ENCODE assay signal across 26 mouse cellular contexts in the genomic region with DNA sequence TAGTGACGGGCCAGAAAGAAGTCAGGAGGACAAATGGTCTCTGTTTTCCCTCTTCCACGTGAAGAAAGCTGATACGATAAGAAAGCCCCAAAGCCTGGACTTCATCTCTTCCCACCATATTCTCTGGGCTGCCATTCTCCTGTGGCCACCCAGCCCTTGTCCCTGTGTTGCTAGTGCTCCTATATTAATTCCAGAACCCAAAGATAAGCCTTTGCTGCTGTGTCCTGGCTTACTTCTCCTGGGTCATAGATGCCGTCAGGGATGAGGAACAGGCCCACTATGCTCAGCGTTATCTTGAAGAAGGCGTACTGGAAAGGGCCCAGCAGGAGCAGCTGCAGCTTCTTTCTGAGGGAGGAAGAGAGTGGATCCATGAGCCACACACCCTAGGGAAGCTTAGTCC. TPM values are rescaled to one million over a fixed set of nuclear protein-coding genes. Genes with fewer than 3 reads are reported as not detected.
DNase-seq lines count a peak whose midpoint lies in the region; ATAC-seq lines count a peak whose summit lies in the region.
"Had no signal": no experiment of that assay in that cellular context is flagged by ENCODE, and none has a peak within 500 bp of the region (broad histone marks: within the 10 kb centered on the region; RNA-seq: fewer than 3 reads in every experiment).

No protein-coding gene starts in this region.

- WGBS in heart, embryonic 10.5 days, result 34% methylated on average over 6 of the region's 6 CpGs
- WGBS in heart, embryonic 14.5 days, result 18% methylated on average over 6 of the region's 6 CpGs

- intact Hi-C loops in heart, postnatal 10 days (cut with DNase I), result no loop called here

- DNase-seq in frontal cortex, postnatal 14 days (ENCODE audit: low spot score in 2 of 2), result no peak
- peak; percentile 78 for DNase-seq in heart, embryonic 10.5 days (ENCODE audit: low spot score)
- peak; percentile 51 to 55 for DNase-seq in heart, postnatal 10 days
- no peak for DNase-seq in ovary, postnatal 10 days (ENCODE audit: low spot score)
- no peak for DNase-seq in right cerebral cortex, postnatal 25 days
- DNase-seq: adrenal gland, adult 8-10 months; B cell, adult 2 months; cerebellum, adult 11 months; cerebellum, adult 8-10 months; cerebellum, postnatal 25 days; gastrocnemius, adult 2 months; gastrocnemius, postnatal 25 days; kidney, adult 18-20 months had no signal

- H3K27ac ChIP-seq in heart, embryonic 10.5 days, result peak overlapping the region; percentile 72
- H3K27ac ChIP-seq in heart, embryonic 14.5 days (replicated peaks in 1 of 2; ENCODE audit: control insufficient read depth in 1 of 2, insufficient read depth in 1 of 2, low read depth in 2 of 2, low read length in 2 of 2), result peak overlapping the region in 1 of 2 experiments; percentile 28; a peak in 1 of 4 replicates
- H3K27ac ChIP-seq: embryonic facial prominence, embryonic 13.5 days; forebrain, embryonic 12.5 days; gastrocnemius, adult 2 months; hindbrain, embryonic 10.5 days; hindbrain, embryonic 14.5 days; intestine, embryonic 15.5 days had no signal

- peaks cover 33% of the 10 kb centered on the region for H3K4me1 ChIP-seq in heart, embryonic 10.5 days
- peaks cover 6 to 18% of the 10 kb centered on the region in 2 experiments; a peak in 3 of 4 replicates for H3K4me1 ChIP-seq in heart, embryonic 14.5 days (ENCODE audit: control insufficient read depth in 2 of 2, insufficient read depth in 2 of 2, low read length in 2 of 2)
- H3K4me1 ChIP-seq: embryonic facial prominence, embryonic 13.5 days; forebrain, embryonic 12.5 days; intestine, embryonic 15.5 days had no signal

- no peaks in the 10 kb centered on the region; the same call in 1 of the 2 replicates for H3K27me3 ChIP-seq in heart, embryonic 10.5 days (ENCODE audit: insufficient read depth, poor library complexity, severe bottlenecking)
- no peaks in the 10 kb centered on the region for H3K27me3 ChIP-seq in heart, embryonic 14.5 days (ENCODE audit: control insufficient read depth, insufficient read depth, low read length)
- H3K27me3 ChIP-seq: embryonic facial prominence, embryonic 13.5 days; forebrain, embryonic 12.5 days; intestine, embryonic 15.5 days had no signal

- no peak overlapping the region for H3K9ac ChIP-seq in heart, embryonic 14.5 days (ENCODE audit: low read length)
- H3K9ac ChIP-seq: embryonic facial prominence, embryonic 13.5 days; forebrain, embryonic 12.5 days; hindbrain, embryonic 14.5 days; intestine, embryonic 15.5 days had no signal

- no peaks in the 10 kb centered on the region for H3K9me3 ChIP-seq in heart, embryonic 10.5 days
- H3K9me3 ChIP-seq in heart, embryonic 14.5 days (ENCODE audit: control insufficient read depth, low read length), result no peaks in the 10 kb centered on the region
- H3K9me3 ChIP-seq: embryonic facial prominence, embryonic 13.5 days; forebrain, embryonic 12.5 days; G1E; hindbrain, embryonic 10.5 days; intestine, embryonic 15.5 days had no signal

- peaks cover 15% of the 10 kb centered on the region; the same call in 1 of the 2 replicates for H3K36me3 ChIP-seq in heart, embryonic 10.5 days
- H3K36me3 ChIP-seq in heart, embryonic 14.5 days (ENCODE audit: control insufficient read depth, insufficient read depth, low read length), result peaks cover 12% of the 10 kb centered on the region

- peak; percentile 59; the same call in 1 of the 2 replicates for ATAC-seq in frontal cortex, adult (ENCODE audit: low TSS enrichment)
- peak; percentile 63; the same call in 1 of the 2 replicates for ATAC-seq in heart, embryonic 14.5 days (ENCODE audit: insufficient number of reproducible peaks, insufficient read depth, low FRiP score, low read depth)
- ATAC-seq: CD4-positive, CD25-positive, alpha-beta regulatory T cell, adult 4 months; forebrain, embryonic 16.5 days; intestine, embryonic 15.5 days had no signal

- no peak overlapping the region for H3K4me3 ChIP-seq in heart, embryonic 10.5 days
- no peak overlapping the region for H3K4me3 ChIP-seq in heart, embryonic 14.5 days (ENCODE audit: control insufficient read depth in 1 of 2, insufficient read depth in 1 of 2, low read depth in 1 of 2, low read length in 2 of 2)
- H3K4me3 ChIP-seq: embryonic facial prominence, embryonic 13.5 days; forebrain, embryonic 12.5 days; gastrocnemius, adult 2 months; hindbrain, embryonic 10.5 days; intestine, embryonic 15.5 days had no signal

- H3K4me2 ChIP-seq in heart, embryonic 14.5 days (ENCODE audit: low read length), result no peak overlapping the region
- H3K4me2 ChIP-seq: embryonic facial prominence, embryonic 13.5 days; forebrain, embryonic 12.5 days; hindbrain, embryonic 14.5 days; intestine, embryonic 15.5 days had no signal

RNA-seq across cellular contexts. Expression of a gene that starts 10.4 kb away (rescaled TPM):
- 4.2 and 5.1 TPM in 2 replicates for polyA plus RNA-seq in heart, embryonic 10.5 days (2016; fragmentation: Nextera tagmentation; extraction: Ambion mirVana)
- polyA plus RNA-seq in heart, embryonic 14.5 days (2014; fragmentation: Nextera tagmentation; extraction: Ambion mirVana), result 1.1 and 1.4 TPM in 2 replicates
- total RNA-seq in heart, postnatal 10 days (2021), result 1 to 10 TPM; 3.4 to 4.2 TPM
- total RNA-seq: gastrocnemius, adult 2 months; gastrocnemius, postnatal 25 days had no signal
- polyA plus RNA-seq: CD4-positive, CD25-positive, alpha-beta regulatory T cell, adult 4 months; G1E had no signal

RNA-seq across cellular contexts. Expression of a gene that starts 18.8 kb away (rescaled TPM):
- not detected in 2 replicates for polyA plus RNA-seq in heart, embryonic 10.5 days (2016; fragmentation: Nextera tagmentation; extraction: Ambion mirVana)
- polyA plus RNA-seq in heart, embryonic 14.5 days (2014; fragmentation: Nextera tagmentation; extraction: Ambion mirVana), result not detected in 2 replicates
- not detected for total RNA-seq in heart, postnatal 10 days (2021)
- total RNA-seq: adrenal gland, adult 8-10 months; adrenal gland, postnatal 4 days; G1E; gastrocnemius, adult 2 months; gastrocnemius, postnatal 25 days; granulocyte monocyte progenitor cell, adult 5-6 weeks had no signal
- polyA plus RNA-seq: CD4-positive, CD25-positive, alpha-beta regulatory T cell, adult 4 months; cortical plate, adult 2 months; embryonic facial prominence, embryonic 13.5 days; forebrain, embryonic 12.5 days; forebrain, embryonic 16.5 days; G1E; hindbrain, embryonic 10.5 days; hindbrain, embryonic 14.5 days had no signal

RNA-seq across cellular contexts. Expression of a gene that starts 46.6 kb away (rescaled TPM):
- 36.6 and 43.9 TPM in 2 replicates for polyA plus RNA-seq in heart, embryonic 10.5 days (2016; fragmentation: Nextera tagmentation; extraction: Ambion mirVana)
- 47.4 and 48.7 TPM in 2 replicates for polyA plus RNA-seq in heart, embryonic 14.5 days (2014; fragmentation: Nextera tagmentation; extraction: Ambion mirVana)
- total RNA-seq in heart, postnatal 10 days (2021), result 100 to 1,000 TPM in 1 of 2 experiments, 10 to 100 TPM in 1; 98.6 to 107 TPM

RNA-seq across cellular contexts. Expression of a gene that starts 57.8 kb away (rescaled TPM):
- polyA plus RNA-seq in heart, embryonic 10.5 days (2016; fragmentation: Nextera tagmentation; extraction: Ambion mirVana), result 28.9 and 29.5 TPM in 2 replicates
- polyA plus RNA-seq in heart, embryonic 14.5 days (2014; fragmentation: Nextera tagmentation; extraction: Ambion mirVana), result 26.9 and 29.3 TPM in 2 replicates
- 1 to 10 TPM; 5.5 to 5.6 TPM for total RNA-seq in heart, postnatal 10 days (2021)

Comparison
In these comparisons a context has a peak if more than half of its experiments do, and no peak if none do; other contexts are left out.
1. DNase-seq: peak in heart, embryonic 10.5 days (single experiment) and heart, postnatal 10 days (2 of 2); none in frontal cortex, postnatal 14 days (0 of 2), ovary, postnatal 10 days (single experiment) and right cerebral cortex, postnatal 25 days (single experiment).